Mouse (Mus musculus) neural tube, embryonic 11.5 days (tissue): ENCODE measurements at regions not wholly inside any gene's neighbourhood (a gene's known extent, or its start where the extent isn't known, plus 50 kb on each side); places are given as distances from the start of the nearest gene placed in this dataset.
"Not testable (repeated sequence)": the region's sequence is repeated elsewhere in the genome, so short reads cannot be mapped to it uniquely, and the experiment has no call there.

ENCODE experiments used
- ATAC-seq: fragments of 200-750 bp; cut with Nextera tagmentation; 2 replicates; pipeline ENCODE4 v1.8.0; 2017; ENCODE audit warnings: moderate number of reproducible peaks, mild to moderate bottlenecking, moderate TSS enrichment, moderate library complexity; ENCODE audit not compliant: insufficient read depth, low FRiP score, low TSS enrichment
- DNase-seq: peaks from one replicate; pipeline ENCODE4 v3.0.0-alpha.2; 2015; ENCODE audit warnings: low spot score
- H3K27ac ChIP-seq: fragments of 300-500 bp; sonication (generic); 2 replicates; pipeline ENCODE4 v1.5.1; 2014; ENCODE audit warnings: low read depth, mild to moderate bottlenecking, low read length
- H3K27me3 ChIP-seq: fragments of 300-500 bp; sonication (generic); 2 replicates; pipeline ENCODE4 v1.6.1; 2014; ENCODE audit warnings: mild to moderate bottlenecking, low read length, mixed read lengths; ENCODE audit not compliant: control insufficient read depth, insufficient read depth
- H3K36me3 ChIP-seq: fragments of 300-500 bp; sonication (generic); 2 replicates; pipeline ENCODE4 v1.6.1; 2014; ENCODE audit warnings: mild to moderate bottlenecking, low read length, moderate library complexity, mixed read lengths; ENCODE audit not compliant: control insufficient read depth, insufficient read depth
- H3K4me1 ChIP-seq: fragments of 300-500 bp; sonication (generic); 2 replicates; pipeline ENCODE4 v1.6.1; 2014; ENCODE audit warnings: low read length, mixed read lengths; ENCODE audit not compliant: control insufficient read depth, insufficient read depth
- H3K4me2 ChIP-seq: fragments of 300-500 bp; sonication (generic); 2 replicates; pipeline ENCODE4 v1.6.1; 2014; ENCODE audit warnings: low read depth, mild to moderate bottlenecking, moderate library complexity
- H3K4me3 ChIP-seq: fragments of 300-500 bp; sonication (generic); 2 replicates; pipeline ENCODE4 v1.5.1; 2014; ENCODE audit warnings: low read depth, low read length
- H3K9ac ChIP-seq: fragments of 300-500 bp; sonication (generic); 2 replicates; pipeline ENCODE4 v1.6.1; 2014; ENCODE audit warnings: mild to moderate bottlenecking, low read length
- H3K9me3 ChIP-seq: fragments of 300-500 bp; sonication (generic); 2 replicates; pipeline ENCODE4 v1.6.1; 2016; ENCODE audit warnings: low read length; ENCODE audit not compliant: control insufficient read depth
- WGBS: fragments of 180-500 bp; shearing (Covaris S2); extraction: QIAGEN DNeasy Blood & Tissue Kit; methylation state at CpG from one replicate; pipeline ENCODE4 v1.1.7; 2014; 5-methylcytosine and 5-hydroxymethylcytosine counted together

- 96% methylated on average over 1 of the region's 1 CpGs for WGBS
- Histone ChIP-seq H3K36me3 (no peaks in the 10 kb centered on the region), H3K27ac (no peak overlapping the region)
Measured at GRCm38 (mm10) chr9:91091421-91092050, 270.7 kb upstream of the Zic4 start.

GRCm38 (mm10) chr9:91101614-91102407 lies 260.4 kb upstream of the Zic4 start:
- ATAC-seq (no peak), DNase-seq (no peak)
- 46% methylated on average over 1 of the region's 1 CpGs for WGBS
- H3K27ac ChIP-seq: no peak overlapping the region
- H3K36me3 ChIP-seq: no peaks in the 10 kb centered on the region
- no peak overlapping the region for H3K4me2 ChIP-seq
- H3K9ac ChIP-seq: no peak overlapping the region
- H3K27me3 ChIP-seq: no peaks in the 10 kb centered on the region
- H3K4me1 ChIP-seq: no peaks in the 10 kb centered on the region
- no peak overlapping the region for H3K4me3 ChIP-seq
- H3K9me3 ChIP-seq: no peaks in the 10 kb centered on the region

More at GRCm38 (mm10) chr9:91091421-91092050, 270.7 kb upstream of the Zic4 start:
- no peak overlapping the region for H3K4me2 ChIP-seq
- no peak for ATAC-seq
- H3K4me1 ChIP-seq: no peaks in the 10 kb centered on the region
- H3K27me3 ChIP-seq: no peaks in the 10 kb centered on the region
- no peak for DNase-seq
- H3K4me3 ChIP-seq: no peak overlapping the region
- H3K9me3 ChIP-seq: no peaks in the 10 kb centered on the region
- H3K9ac ChIP-seq: no peak overlapping the region

- Histone ChIP-seq H3K27ac (no peak overlapping the region), H3K4me1 (no peaks in the 10 kb centered on the region), H3K27me3 (no peaks in the 10 kb centered on the region), H3K36me3 (no peaks in the 10 kb centered on the region), H3K4me2 (no peak overlapping the region), H3K4me3 (no peak overlapping the region), H3K9me3 (no peaks in the 10 kb centered on the region), H3K9ac (no peak overlapping the region)
- WGBS: 83% methylated on average over 5 of the region's 5 CpGs
- DNase-seq (no peak), ATAC-seq (no peak)
Measured at GRCm38 (mm10) chr9:91122441-91123035, 239.7 kb upstream of the Zic4 start.

GRCm38 (mm10) chr9:91123208-91123607 lies 239.0 kb upstream of the Zic4 start:
- no peaks in the 10 kb centered on the region for H3K27me3 ChIP-seq
- no peak for DNase-seq
- ATAC-seq: no peak
- H3K9me3 ChIP-seq: no peaks in the 10 kb centered on the region
- H3K27ac ChIP-seq: no peak overlapping the region
- H3K4me3 ChIP-seq: no peak overlapping the region
- H3K36me3 ChIP-seq: no peaks in the 10 kb centered on the region
- no peak overlapping the region for H3K9ac ChIP-seq
- WGBS: 86% methylated on average over 7 of the region's 7 CpGs
- no peak overlapping the region for H3K4me2 ChIP-seq
- no peaks in the 10 kb centered on the region for H3K4me1 ChIP-seq

- ATAC-seq: no peak
- no peak overlapping the region for H3K4me3 ChIP-seq
- 67% methylated on average over 8 of the region's 8 CpGs for WGBS
Measured at GRCm38 (mm10) chr9:91126630-91127245, 235.5 kb upstream of the Zic4 start.

GRCm38 (mm10) chr9:91128491-91128890 lies 233.7 kb upstream of the Zic4 start:
- WGBS: 68% methylated on average over 2 of the region's 2 CpGs
- not testable (repeated sequence) for H3K9me3 ChIP-seq, H3K4me3 ChIP-seq, H3K36me3 ChIP-seq, ATAC-seq, H3K4me1 ChIP-seq, H3K27me3 ChIP-seq, DNase-seq, H3K27ac ChIP-seq, H3K9ac ChIP-seq, H3K4me2 ChIP-seq

More at GRCm38 (mm10) chr9:91126630-91127245, 235.5 kb upstream of the Zic4 start:
- Histone ChIP-seq H3K9ac (no peak overlapping the region), H3K4me1 (no peaks in the 10 kb centered on the region), H3K27me3 (no peaks in the 10 kb centered on the region), H3K9me3 (no peaks in the 10 kb centered on the region), H3K4me2 (no peak overlapping the region), H3K27ac (no peak overlapping the region), H3K36me3 (no peaks in the 10 kb centered on the region)
- DNase-seq: no peak

- H3K4me1 ChIP-seq: no peaks in the 10 kb centered on the region
- H3K27me3 ChIP-seq: no peaks in the 10 kb centered on the region
- ATAC-seq (no peak), DNase-seq (no peak)
- no peaks in the 10 kb centered on the region for H3K9me3 ChIP-seq
- H3K4me2 ChIP-seq: no peak overlapping the region
- no peaks in the 10 kb centered on the region for H3K36me3 ChIP-seq
- 77% methylated on average over 13 of the region's 13 CpGs for WGBS
- no peak overlapping the region for H3K4me3 ChIP-seq
- no peak overlapping the region for H3K27ac ChIP-seq
- no peak overlapping the region for H3K9ac ChIP-seq
Measured at GRCm38 (mm10) chr9:91130111-91130720, 232.0 kb upstream of the Zic4 start.

- Histone ChIP-seq H3K9me3 (no peaks in the 10 kb centered on the region), H3K36me3 (no peaks in the 10 kb centered on the region), H3K9ac (no peak overlapping the region), H3K4me3 (no peak overlapping the region), H3K27ac (no peak overlapping the region), H3K27me3 (no peaks in the 10 kb centered on the region), H3K4me2 (no peak overlapping the region), H3K4me1 (no peaks in the 10 kb centered on the region)
- ATAC-seq: no peak
- 82% methylated on average over 7 of the region's 7 CpGs for WGBS
- no peak for DNase-seq
Measured at GRCm38 (mm10) chr9:91131415-91132255, 230.6 kb upstream of the Zic4 start.
